Mouse (Mus musculus) effector memory CD4-positive, alpha-beta T cell, adult 7 months (primary cell): ENCODE results near the gene Ass1. TPM values are rescaled to one million over a fixed set of nuclear protein-coding genes. Genes with fewer than 3 reads are reported as not detected.

Experiments
- polyA plus RNA-seq: library from polyadenylated mRNA; unstranded; fragments of 100-300 nt; shearing (Covaris generic); gene quantifications from one replicate; pipeline ENCODE4 v1.2.1, GENCODE M21; 2017

The Ass1 gene
- 51.8 TPM for polyA plus RNA-seq

GRCm38 (mm10) chr2:31469931-31470682, at the start of gene Ass1:
Gene Ass1, plus strand, starts transcription at chr2:31470207.

Other genes with a start within 250 kb of the Ass1 start
- gene Ncs1, start 224.4 kb upstream of the Ass1 start, polyA plus RNA-seq: 0.59 TPM
- gene Hmcn2, start 155.8 kb upstream of the Ass1 start, polyA plus RNA-seq: 0.18 TPM
- gene Fubp3, start 102.4 kb downstream of the Ass1 start, polyA plus RNA-seq: 32.5 TPM
- gene Prdm12, start 169.8 kb downstream of the Ass1 start, polyA plus RNA-seq: not detected
- 42.5 TPM for gene Exosc2, start 200.5 kb downstream of the Ass1 start, polyA plus RNA-seq
- 13.3 TPM for gene Abl1, start 218.2 kb downstream of the Ass1 start, polyA plus RNA-seq